Mouse (Mus musculus): ENCODE measurements at regions not wholly inside any gene's neighbourhood (a gene's known extent, or its start where the extent isn't known, plus 50 kb on each side); places are given as distances from the start of the nearest gene placed in this dataset.

DNA sequence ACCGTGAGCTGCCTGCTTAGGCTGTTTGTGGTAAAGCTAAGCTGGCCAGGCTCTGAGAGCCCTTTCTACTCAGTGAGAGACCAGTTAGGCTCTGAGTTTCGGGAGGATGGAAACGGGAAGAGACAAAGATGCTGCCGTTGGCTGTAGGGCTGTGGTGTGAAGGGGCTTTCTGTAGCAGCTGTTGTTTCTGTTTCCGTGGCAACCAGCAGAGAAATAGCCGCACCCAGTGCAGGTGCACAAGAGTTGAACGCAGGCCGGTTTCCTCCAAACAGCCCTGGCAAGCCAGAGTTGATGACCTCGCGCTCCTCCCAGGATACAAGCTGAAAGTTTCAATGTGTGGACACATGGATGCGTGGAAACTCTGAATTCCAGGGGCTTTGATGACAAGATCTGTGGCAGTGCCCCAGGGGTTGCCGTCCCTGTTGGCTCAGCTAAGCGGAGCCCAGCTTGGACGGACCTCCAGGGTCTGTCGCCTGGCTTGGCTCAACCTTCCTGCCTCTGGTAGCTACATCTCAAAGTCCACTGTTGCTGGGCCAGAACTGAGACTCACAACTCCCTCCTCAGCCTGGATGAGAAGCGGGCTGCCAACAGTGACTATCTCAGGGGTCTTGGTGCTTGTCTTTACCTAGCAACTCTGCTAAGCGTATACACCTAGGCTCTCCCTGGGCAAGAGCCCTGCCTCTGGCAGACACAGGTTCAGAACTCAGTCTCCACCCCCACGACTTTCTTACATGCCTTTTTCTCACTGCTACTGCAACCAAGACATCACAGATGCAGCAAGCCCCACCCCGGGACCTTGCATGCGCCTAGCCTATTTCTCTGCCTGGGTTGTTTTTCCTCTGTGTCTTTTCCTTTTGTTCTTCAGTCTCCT lies 192.6 kb upstream of the Map3k1 start:
- DNase-seq (ENCODE audit: low spot score in 2 of 2), result no peak

DNA sequence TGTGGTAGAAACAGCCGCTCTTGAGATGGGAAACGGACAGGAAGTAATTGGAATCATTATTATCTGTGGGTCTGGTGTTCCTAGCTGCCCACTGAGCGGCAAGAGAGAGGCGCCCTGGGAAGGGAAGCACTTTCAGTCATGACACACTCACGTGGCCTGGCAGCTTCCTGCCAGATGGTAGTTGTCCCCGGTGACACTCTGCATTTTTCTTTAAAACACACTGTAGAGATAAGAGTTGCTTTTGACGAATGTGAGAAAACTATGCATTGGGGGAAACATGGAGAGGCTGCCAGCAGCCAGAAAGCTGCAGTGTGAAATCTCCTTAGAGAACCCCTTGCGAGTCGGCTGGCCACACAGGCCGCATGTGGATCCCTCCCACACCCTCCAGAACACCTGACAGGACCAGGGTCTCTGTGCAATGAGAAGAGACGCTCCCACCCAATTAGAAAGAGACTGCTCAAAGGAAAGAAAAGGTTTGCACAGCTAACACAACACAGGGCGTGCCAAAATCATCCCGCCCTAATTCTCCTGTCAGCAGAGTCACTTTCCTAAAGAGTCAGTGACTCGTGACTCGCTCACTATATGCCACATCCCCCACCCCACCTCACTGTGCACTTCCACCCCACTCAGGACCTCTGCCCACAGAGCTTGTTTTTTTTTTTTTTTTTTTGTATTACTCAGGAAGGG lies 194.0 kb upstream of the Map3k1 start:
- DNase-seq (ENCODE audit: low spot score in 2 of 2), result no peak

GRCm38 (mm10) chr13:112003445-112003844 lies 194.7 kb upstream of the Map3k1 start:
- no peak for DNase-seq (ENCODE audit: low spot score in 2 of 2)

DNA sequence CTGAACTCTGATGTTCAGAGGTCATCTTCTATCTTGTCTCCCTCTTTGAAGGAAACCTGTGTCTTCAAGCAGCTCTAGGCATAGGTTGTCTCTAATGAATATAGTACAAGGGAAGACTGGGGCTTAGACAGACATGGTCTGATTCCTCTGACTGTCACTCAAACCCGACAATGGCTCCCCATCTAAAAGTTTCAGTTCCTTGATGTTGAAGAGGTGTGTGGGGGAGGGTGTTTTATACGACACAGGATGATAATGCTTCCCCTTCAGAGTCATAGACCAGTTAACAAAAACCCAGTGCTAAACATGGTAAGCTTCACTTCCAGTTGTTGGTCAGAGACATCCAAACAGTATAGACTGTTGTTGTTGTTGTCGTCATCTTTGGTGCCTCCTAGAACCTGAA lies 195.3 kb upstream of the Map3k1 start:
- DNase-seq (ENCODE audit: low spot score in 2 of 2), result no peak

- DNase-seq (ENCODE audit: low spot score in 2 of 2), result no peak
Observed at GRCm38 (mm10) chr13:112005421-112005820, 196.6 kb upstream of the Map3k1 start.

DNA sequence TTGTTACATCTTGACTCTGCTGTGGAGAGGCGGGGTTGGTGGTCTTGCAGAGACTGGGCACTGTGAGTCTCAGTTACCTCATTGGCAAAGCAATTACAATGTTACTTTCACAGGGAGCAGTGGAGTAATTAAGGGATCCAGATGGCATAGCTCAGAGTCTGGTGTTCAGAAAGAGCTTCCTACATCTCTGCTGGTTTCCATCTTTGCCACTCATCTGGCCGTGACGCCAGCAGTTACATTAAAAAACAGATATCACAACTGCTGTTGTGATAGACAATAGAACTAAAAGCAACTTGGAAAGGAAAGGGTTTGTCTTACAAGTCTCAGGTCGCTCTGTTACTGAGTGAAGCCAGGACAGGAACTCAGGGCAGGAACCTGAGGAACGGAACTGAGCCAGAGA lies 200.0 kb upstream of the Map3k1 start:
- DNase-seq (ENCODE audit: low spot score in 2 of 2), result no peak

- no peak for DNase-seq (ENCODE audit: low spot score in 2 of 2)
Observed at GRCm38 (mm10) chr13:112009288-112009687, 200.5 kb upstream of the Map3k1 start.

GRCm38 (mm10) chr13:112010464-112010863 lies 201.7 kb upstream of the Map3k1 start:
- no peak for DNase-seq (ENCODE audit: low spot score in 2 of 2)

DNA sequence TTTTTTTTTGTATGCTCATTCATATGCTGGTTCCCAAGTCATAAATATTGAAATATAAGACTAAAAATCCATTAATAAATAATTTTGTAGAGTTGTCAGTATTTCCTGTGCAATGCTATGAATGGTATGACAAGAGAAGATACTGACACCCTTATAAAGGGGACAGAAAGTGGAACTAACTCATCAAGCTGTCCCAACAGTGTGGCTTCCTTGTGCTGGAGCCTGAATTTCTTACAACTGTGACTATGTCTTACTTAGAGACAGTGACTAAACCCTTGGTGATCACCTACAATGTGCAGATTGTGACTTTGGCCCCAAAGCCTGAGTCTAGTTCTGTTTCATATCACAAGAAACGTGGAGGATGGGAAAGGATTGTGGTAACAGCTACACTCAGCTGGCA lies 203.8 kb upstream of the Map3k1 start:
- DNase-seq (ENCODE audit: low spot score in 2 of 2), result no peak

DNA sequence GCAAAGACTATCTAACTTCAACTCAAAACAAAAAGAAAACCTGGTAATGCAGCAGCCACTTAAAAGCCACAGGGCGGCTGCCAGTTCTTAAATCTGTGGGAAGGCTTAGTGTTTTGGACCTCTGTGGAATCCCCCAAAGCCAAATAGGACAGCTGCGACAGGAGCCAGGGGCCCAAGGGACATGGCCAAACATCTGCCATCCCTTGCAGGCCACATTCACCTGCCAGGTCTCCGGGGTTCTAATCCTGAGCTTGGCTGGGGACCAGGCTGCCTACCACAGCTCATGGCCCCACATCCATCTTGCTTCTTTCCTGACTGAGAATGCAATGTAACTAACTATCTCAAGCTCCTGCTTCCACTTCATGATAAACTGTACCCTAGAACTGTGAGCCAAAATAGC lies 206.3 kb upstream of the Map3k1 start:
- no peak for DNase-seq (ENCODE audit: low spot score in 2 of 2)

DNA sequence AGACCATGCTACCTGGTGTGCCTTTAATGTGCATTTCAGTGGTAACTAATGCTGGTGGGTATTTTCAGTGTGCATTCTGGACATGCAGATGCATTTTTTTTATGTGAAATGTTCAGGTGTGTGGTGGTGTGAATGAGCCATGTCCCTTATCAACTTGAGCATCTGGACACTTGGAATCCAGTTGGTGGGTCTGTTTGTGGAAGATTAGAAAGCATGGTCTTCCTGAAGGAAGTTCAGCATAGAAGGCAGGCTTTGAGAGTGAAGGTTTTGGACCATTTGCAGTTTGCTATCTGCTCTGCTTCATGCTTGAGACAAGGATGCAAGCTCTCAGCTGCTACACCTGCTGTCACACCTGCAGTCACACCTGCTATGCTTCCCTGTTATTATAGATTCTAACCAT lies 207.5 kb upstream of the Map3k1 start:
- DNase-seq (ENCODE audit: low spot score in 2 of 2), result no peak

GRCm38 (mm10) chr13:112018497-112019281 lies 209.9 kb upstream of the Map3k1 start:
- DNase-seq (ENCODE audit: low spot score in 2 of 2), result no peak

DNA sequence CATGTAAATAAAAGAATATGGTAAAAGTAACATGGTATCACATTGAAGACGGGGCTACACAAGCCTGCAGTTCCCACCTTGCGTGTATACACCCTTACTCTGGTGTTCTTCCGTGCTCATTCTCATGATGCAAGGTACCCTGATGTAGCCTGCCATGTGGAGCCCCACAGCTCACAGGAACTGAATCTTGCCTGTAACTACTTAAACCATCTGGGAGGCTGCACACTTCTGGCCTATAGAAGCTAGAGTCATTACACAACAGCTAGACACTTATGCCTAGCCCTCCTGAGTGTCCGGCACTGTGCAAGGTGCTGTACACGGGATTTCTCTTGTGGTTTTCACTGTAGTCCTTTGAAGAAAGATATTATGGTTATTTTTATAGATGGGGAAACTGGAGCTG lies 210.8 kb upstream of the Map3k1 start:
- no peak for DNase-seq (ENCODE audit: low spot score in 2 of 2)

GRCm38 (mm10) chr13:112023171-112023570 lies 214.4 kb upstream of the Map3k1 start:
- no peak for DNase-seq (ENCODE audit: low spot score in 2 of 2)

DNA sequence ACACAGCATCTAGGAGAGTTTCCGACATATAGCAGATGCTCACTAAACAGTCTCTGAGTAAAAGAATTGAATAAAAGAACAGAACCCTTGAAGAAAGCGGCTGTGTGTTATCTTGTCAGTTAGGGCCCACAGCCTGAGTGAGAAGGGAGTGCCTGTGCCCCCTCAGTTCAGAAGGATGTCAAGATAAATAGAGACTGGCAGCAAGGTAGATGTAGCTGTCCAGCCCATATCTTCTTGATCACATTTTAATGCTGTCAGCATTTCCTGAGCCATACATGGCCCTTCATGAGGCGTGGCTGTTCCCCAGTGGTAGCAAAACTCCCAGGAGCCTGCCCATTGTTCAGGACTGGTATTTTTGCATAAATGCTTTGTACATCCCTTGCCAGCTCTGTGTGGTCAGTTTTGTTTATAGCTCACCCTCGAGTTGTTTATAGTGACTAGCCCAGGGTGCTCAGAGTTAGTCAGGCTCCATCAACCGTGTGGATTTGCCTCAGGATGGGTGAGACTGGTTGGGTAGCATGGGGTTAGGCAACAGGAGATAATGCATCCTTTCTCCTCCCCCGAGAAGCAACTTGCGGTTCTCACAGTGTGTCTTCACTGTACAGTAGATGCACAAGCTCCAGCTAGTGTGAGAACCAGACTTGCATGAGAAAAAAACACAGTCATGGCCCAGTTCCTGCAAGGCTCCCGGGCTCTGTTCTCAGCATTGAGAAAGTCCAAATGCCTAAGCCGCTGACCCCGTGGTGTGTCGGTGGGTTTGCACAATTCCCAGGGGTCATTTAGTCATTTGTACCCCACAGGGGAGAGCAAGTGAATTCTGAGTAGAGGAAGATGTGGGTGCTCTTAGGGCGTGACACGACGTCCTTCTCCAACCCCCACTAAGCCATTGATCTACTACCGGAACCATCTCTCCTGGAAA lies 216.1 kb upstream of the Map3k1 start:
- DNase-seq (ENCODE audit: low spot score in 2 of 2), result no peak

- DNase-seq (ENCODE audit: low spot score in 2 of 2), result no peak
Observed at GRCm38 (mm10) chr13:112025586-112025950, 216.8 kb upstream of the Map3k1 start.

DNA sequence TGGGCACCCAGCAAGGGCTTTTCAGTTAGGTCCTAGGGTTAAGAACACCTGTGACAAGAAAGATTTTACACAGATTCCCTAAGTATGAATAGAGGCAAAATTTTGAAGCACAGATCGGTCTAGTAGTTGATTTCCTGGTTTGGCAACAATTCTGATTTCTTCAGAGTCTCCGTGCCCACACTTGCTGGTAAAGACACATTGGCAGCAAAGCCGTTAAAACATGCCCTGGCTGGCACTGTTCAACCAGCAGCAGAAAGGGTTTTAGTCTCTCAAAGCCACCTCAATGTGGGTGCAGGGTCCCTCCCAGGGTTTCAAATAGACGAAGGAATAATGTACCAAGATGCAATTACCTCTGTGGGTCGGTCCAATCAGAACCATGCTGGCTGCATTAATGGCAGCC lies 218.9 kb upstream of the Map3k1 start:
- DNase-seq (ENCODE audit: low spot score in 2 of 2), result peak; percentile 36 to 69

GRCm38 (mm10) chr13:112031061-112031460 lies 222.3 kb upstream of the Map3k1 start:
- DNase-seq (ENCODE audit: low spot score in 2 of 2), result no peak

GRCm38 (mm10) chr13:112031631-112032320 lies 223.0 kb upstream of the Map3k1 start:
- DNase-seq (ENCODE audit: low spot score in 2 of 2), result no peak

- no peak for DNase-seq (ENCODE audit: low spot score in 2 of 2)
Observed at GRCm38 (mm10) chr13:112037731-112038380, 229.1 kb upstream of the Map3k1 start.
